Mouse (Mus musculus) limb, embryonic 10.5 days (tissue): ENCODE results near the gene Ralgapa2. TPM values are rescaled to one million over a fixed set of nuclear protein-coding genes. Genes with fewer than 3 reads are reported as not detected.

ENCODE experiments used
- DNase-seq: peaks from one replicate; pipeline ENCODE4 v3.0.0-alpha.2; 2017; ENCODE audit warnings: low spot score
- H3K27ac ChIP-seq: fragments of 300-500 bp; sonication (generic); 2 replicates; pipeline ENCODE4 v1.5.1; 2016; ENCODE audit warnings: mild to moderate bottlenecking
- H3K27me3 ChIP-seq: fragments of 300-500 bp; sonication (generic); 2 replicates; pipeline ENCODE4 v1.6.1; 2016; ENCODE audit warnings: low read depth, mild to moderate bottlenecking; ENCODE audit not compliant: poor library complexity, severe bottlenecking
- H3K36me3 ChIP-seq: fragments of 300-500 bp; sonication (generic); 2 replicates; pipeline ENCODE4 v1.6.1; 2016; ENCODE audit warnings: mild to moderate bottlenecking, moderate library complexity
- H3K4me1 ChIP-seq: fragments of 300-500 bp; sonication (generic); 2 replicates; pipeline ENCODE4 v1.6.1; 2016
- H3K4me3 ChIP-seq: fragments of 300-500 bp; sonication (generic); 2 replicates; pipeline ENCODE4 v1.5.1; 2016; ENCODE audit warnings: mild to moderate bottlenecking, moderate library complexity
- H3K9me3 ChIP-seq: fragments of 300-500 bp; sonication (generic); replicated peaks from 2 replicates; pipeline ENCODE4 v1.6.1; 2016; ENCODE audit warnings: mild to moderate bottlenecking
- WGBS: fragments of 180-500 bp; shearing (Covaris S2); methylation state at CpG from one replicate; pipeline ENCODE4 v1.1.7; 2016; 5-methylcytosine and 5-hydroxymethylcytosine counted together
- polyA plus RNA-seq: library from polyadenylated mRNA; unstranded; fragments of >200 nt; fragmentation: Nextera tagmentation; extraction: Ambion mirVana; gene quantifications from 2 replicates; pipeline ENCODE4 v1.2.1, GENCODE M21; 2016

Ralgapa2 gene
- polyA plus RNA-seq, 1 experiment from 2014 or later = 9.0 TPM

DNA sequence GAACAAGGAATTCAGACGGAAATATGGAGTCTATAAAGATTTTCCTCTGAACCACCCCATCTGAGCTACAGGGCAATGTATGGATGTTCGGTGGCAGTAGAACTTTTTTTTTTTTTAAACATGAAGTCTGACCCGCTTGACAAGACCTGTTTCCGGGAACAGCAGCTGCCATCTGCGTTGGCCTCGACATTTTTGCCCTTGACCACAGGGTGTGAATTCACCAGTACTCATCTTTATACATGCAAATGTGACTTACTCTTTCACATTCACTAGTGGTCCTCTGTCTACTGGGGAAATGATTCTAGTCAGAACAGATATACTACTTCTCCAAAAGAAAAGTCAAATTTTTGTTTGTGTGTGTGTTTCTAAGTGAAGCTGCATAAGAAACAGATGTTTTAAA lies 286.3 kb downstream of the Ralgapa2 start:
- 8% methylated on average over 6 of the region's 6 CpGs for WGBS
- H3K27me3 ChIP-seq = peaks cover 83% of the 10 kb centered on the region
- no peak for DNase-seq
- H3K9me3 ChIP-seq = no peaks in the 10 kb centered on the region
- H3K27ac ChIP-seq = no peak overlapping the region
- H3K4me3 ChIP-seq = no peak overlapping the region
- H3K36me3 ChIP-seq = no peaks in the 10 kb centered on the region
- H3K4me1 ChIP-seq = peaks cover 30% of the 10 kb centered on the region

DNA sequence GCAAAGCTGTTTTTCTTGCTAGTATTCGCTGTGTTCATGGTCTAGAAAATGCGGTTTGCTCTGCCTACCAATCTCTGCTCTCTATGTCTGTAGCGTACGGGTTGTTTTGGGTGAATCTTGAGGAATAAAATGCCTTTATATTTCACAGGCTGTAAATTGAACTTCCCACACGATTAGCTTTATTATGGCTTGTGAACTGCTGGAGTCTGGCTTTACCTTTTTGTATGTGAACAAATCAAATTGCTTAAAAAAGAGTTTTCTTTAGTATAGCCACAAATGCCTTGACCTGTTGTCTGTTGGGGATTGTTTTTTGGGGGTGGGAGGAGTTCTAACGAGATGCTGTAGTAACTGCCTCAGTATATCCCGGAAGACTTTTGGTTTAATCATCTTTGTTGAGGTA lies 288.0 kb downstream of the Ralgapa2 start:
- peaks cover 34% of the 10 kb centered on the region for H3K4me1 ChIP-seq
- no peaks in the 10 kb centered on the region for H3K36me3 ChIP-seq
- 13% methylated on average over 7 of the region's 7 CpGs for WGBS
- no peaks in the 10 kb centered on the region for H3K9me3 ChIP-seq
- H3K27me3 ChIP-seq = peaks cover 99% of the 10 kb centered on the region
- no peak overlapping the region for H3K4me3 ChIP-seq
- H3K27ac ChIP-seq = no peak overlapping the region
- DNase-seq = no peak

DNA sequence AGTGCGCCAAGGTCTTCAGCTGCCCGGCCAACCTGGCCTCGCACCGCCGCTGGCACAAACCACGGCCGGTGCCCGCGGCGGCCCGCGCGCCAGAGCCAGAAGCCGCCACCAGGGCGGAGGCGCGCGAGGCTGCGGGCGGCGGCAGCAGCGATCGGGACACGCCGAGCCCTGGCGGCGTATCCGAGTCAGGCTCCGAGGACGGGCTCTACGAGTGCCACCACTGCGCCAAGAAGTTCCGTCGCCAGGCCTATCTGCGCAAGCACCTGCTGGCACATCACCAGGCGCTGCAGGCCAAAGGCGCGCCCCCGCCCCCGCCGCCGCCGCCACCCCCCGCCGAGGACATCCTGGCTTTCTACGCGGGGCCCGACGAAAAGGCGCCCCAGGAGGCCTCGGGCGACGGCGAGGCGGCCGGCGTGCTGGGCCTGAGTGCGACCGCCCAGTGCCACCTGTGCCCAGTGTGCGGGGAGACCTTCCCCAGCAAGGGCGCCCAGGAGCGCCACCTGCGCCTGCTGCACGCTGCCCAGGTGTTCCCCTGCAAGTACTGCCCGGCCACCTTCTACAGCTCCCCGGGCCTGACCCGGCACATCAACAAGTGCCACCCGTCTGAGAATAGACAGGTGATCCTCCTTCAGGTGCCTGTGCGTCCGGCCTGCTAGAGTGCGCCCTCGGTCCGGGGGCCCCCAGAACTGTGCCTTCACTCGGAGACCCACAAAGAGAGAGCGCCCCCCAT lies 288.8 kb downstream of the Ralgapa2 start:
- H3K27me3 ChIP-seq = peaks cover 99% of the 10 kb centered on the region
- 1% methylated on average over 72 of the region's 75 CpGs for WGBS
- H3K27ac ChIP-seq = peak overlapping the region; percentile 81
- peak; percentile 66 for DNase-seq
- H3K4me3 ChIP-seq = peak overlapping the region; percentile 64
- no peaks in the 10 kb centered on the region for H3K9me3 ChIP-seq
- H3K36me3 ChIP-seq = no peaks in the 10 kb centered on the region
- H3K4me1 ChIP-seq = peaks cover 42% of the 10 kb centered on the region

DNA sequence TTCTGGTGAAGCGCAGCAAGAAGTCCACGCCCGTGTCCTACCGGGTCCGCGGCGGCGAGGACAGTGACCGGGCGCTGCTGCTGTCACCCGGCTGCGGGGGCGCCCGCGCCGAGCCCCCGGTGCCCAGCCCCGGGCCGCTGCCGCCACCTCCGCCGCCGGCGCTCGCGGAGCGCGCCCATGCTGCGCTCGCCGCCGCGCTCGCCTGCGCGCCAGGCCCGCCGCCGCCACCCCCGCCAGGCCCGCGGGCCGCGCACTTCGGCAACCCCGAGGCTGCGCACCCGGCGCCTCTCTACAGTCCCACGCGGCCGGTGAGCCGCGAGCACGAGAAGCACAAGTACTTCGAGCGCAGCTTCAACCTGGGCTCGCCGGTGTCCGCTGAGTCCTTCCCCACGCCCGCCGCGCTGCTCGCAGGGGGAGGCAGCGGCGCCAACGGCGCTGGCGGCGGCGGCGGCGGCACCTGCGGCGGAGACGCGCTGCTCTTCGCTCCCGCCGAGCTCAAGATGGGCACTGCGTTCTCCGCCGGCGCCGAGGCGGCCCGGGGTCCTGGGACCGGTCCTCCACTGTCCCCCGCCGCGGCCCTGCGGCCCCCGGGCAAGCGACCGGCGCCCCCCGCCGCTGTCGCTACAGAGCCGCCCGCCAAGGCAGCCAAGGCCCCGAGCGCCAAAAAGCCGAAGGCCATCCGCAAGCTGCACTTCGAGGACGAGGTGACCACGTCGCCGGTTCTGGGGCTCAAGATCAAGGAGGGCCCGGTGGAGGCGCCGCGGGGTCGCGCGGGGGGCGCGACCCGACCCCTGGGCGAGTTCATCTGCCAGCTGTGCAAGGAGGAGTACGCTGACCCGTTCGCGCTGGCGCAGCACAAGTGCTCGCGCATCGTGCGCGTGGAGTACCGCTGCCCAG lies 289.6 kb downstream of the Ralgapa2 start:
- H3K4me3 ChIP-seq = peak overlapping the region; percentile 64
- peaks cover 100% of the 10 kb centered on the region for H3K27me3 ChIP-seq
- no peaks in the 10 kb centered on the region for H3K36me3 ChIP-seq
- H3K9me3 ChIP-seq = no peaks in the 10 kb centered on the region
- H3K27ac ChIP-seq = peak overlapping the region; percentile 81
- DNase-seq = peak; percentile 62
- peaks cover 50% of the 10 kb centered on the region for H3K4me1 ChIP-seq
- 3% methylated on average over 133 of the region's 133 CpGs for WGBS

DNA sequence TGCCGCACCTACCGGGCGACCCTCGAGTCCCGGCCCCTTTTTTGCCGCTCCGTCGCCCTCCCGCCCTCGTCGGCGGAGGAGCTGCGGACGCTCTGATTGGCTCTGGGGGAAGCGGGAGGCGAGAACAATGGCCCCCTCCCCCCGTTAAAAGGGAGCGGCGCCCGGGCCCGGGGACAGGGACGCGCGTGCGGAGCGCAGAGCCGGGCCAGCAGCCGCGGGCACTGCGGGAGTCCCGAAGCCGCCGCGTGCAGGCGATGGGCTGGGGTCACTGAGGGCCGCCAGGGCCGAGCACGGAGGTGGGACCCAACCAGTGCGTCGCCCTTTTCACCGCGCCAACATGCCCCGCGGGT lies 290.2 kb downstream of the Ralgapa2 start:
- Histone ChIP-seq H3K27ac (peak overlapping the region; percentile 81), H3K36me3 (no peaks in the 10 kb centered on the region), H3K4me1 (peaks cover 55% of the 10 kb centered on the region), H3K4me3 (peak overlapping the region; percentile 64), H3K9me3 (no peaks in the 10 kb centered on the region), H3K27me3 (peaks cover 100% of the 10 kb centered on the region)
- DNase-seq = peak; percentile 75
- under 1% methylated on average over 44 of the region's 44 CpGs for WGBS

DNA sequence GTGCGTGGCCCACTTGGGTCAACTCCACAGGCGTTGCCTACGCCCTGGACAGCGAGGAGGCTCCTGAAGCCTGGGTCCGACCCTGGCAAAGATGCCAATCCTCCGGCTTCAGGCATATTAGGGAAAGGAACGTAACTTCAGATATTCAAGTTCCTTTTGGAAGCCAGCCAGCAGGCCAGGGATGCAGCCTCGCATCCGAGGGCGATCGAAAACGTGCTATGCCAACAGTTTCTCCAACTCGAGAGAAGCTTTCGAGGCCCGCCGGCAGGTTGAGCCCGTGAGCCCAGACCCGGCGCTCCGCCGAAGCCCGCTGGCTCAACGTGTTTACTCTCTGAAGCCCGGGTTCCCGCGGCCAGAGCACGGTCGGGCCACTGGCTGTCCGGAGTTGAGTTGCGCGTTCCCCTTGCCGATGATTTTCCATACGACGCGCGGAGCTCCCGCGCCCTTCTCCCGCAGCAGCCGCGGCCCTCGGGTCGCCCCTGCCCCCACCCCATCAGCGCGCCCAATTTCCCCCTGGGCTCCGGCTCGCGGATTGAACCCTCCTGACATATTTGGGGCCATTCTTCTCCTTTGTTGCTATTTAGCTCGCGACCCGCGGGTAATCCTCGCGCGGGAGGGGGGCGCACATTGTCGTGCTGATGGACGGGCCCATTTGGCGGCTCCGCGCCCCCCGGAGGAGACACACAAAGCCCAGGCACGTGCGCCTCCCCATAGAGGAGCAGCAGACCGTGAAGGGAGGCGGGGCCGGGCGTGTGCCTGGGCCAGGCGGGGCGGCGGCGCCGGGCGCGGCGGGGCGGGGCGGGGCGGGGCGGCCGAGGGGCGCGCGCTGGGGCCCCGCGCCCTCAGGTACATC lies 290.8 kb downstream of the Ralgapa2 start, which contains the start of gene Insm1:
Insm1 (plus strand) TSS at position 846 of the 853 bp plus-strand sequence.
- peak; percentile 80 for DNase-seq
- peaks cover 56% of the 10 kb centered on the region for H3K4me1 ChIP-seq
- no peaks in the 10 kb centered on the region for H3K36me3 ChIP-seq
- H3K4me3 ChIP-seq = peak within 1 kb of the TSS; percentile 64
- peaks cover 100% of the 10 kb centered on the region for H3K27me3 ChIP-seq
- WGBS = under 1% methylated on average over 71 of the region's 86 CpGs
- peak within 1 kb of the TSS; percentile 81 for H3K27ac ChIP-seq
- no peaks in the 10 kb centered on the region for H3K9me3 ChIP-seq

DNA sequence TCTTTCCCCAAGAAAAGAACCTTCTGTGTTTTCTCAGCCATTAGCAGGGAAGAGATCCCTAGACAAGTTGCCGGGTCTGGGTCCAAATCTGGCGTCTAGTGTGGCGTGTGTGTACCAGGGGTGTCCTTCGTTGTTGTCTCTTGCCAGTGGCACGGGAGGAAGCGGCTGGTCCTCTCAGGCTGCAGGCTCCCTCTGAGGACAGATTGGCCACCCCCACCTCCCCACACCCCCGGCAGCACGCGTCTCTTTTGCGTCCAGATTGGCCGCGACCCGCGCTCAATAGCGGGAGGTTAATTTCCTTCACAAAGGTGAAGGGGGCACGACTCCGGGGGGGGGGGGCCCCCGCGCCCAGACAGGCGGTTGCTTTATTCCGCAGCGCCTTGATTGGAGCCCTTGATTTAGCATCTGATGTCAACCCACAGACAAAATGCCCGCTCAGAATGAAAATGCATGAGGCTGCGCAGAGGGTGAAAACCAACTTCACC lies 291.5 kb downstream of the Ralgapa2 start:
- 1% methylated on average over 24 of the region's 24 CpGs for WGBS
- peaks cover 59% of the 10 kb centered on the region for H3K4me1 ChIP-seq
- no peaks in the 10 kb centered on the region for H3K9me3 ChIP-seq
- H3K27ac ChIP-seq = no peak overlapping the region
- DNase-seq = peak; percentile 52
- H3K4me3 ChIP-seq = peak overlapping the region; percentile 64
- peaks cover 100% of the 10 kb centered on the region for H3K27me3 ChIP-seq
- H3K36me3 ChIP-seq = no peaks in the 10 kb centered on the region

DNA sequence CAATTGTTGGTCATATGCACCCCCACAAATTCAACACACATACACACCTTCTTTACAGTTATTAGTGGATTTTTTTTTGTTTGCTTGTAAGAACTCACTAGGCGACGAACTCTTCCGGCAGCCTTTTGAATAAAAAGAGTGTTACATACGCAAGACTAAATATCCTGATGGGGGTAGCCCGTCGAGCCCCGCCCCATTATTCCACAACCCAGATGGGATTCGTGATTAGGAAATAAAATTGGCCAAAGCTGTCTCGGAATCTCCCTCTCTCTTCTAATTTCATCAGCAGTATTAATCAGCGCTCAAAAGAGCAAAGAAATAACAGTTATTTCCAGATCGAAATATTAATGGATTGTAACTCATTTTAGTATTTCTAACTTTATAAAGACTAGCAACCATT lies 292.4 kb downstream of the Ralgapa2 start:
- Histone ChIP-seq H3K27ac (no peak overlapping the region), H3K36me3 (no peaks in the 10 kb centered on the region), H3K9me3 (no peaks in the 10 kb centered on the region), H3K4me1 (peaks cover 60% of the 10 kb centered on the region), H3K27me3 (peaks cover 100% of the 10 kb centered on the region), H3K4me3 (no peak overlapping the region)
- DNase-seq = no peak
- WGBS = 13% methylated on average over 11 of the region's 11 CpGs

DNA sequence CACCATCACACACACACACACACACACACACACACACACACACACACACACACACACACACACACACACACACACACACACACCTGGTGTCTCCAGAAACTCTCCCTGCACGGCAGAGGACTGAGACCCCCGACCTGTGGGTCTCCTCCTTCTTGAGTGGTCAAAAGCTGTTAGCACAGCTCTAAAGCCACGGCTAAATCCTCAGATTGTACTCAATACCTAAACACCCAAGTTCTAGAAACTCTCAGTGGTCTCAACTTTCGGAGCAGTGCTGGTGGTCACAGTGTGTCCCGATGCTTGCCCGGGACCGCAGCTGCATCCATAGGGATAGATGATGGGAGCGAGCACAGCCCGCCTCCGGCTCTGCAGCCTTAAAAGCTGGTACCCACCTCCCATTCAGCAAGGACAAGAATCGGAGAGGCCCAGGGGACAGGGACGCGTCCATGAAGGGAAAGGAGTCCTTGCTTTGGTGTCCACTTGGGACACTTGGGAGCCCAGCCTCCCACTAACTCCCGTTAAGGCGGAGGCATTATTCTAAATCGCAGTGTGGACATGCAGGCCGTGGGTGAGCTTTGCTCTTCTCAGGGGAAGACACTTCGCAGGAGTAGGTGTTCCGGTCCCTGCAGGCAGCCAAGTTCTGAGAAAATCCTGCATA lies 293.1 kb downstream of the Ralgapa2 start:
- H3K4me1 ChIP-seq = peaks cover 63% of the 10 kb centered on the region
- no peaks in the 10 kb centered on the region for H3K36me3 ChIP-seq
- peak overlapping the region; percentile 42; the same call in 1 of the 2 replicates for H3K4me3 ChIP-seq
- no peaks in the 10 kb centered on the region for H3K9me3 ChIP-seq
- peak; percentile 68 for DNase-seq
- no peak overlapping the region for H3K27ac ChIP-seq
- peaks cover 97% of the 10 kb centered on the region for H3K27me3 ChIP-seq
- 2% methylated on average over 19 of the region's 19 CpGs for WGBS

DNA sequence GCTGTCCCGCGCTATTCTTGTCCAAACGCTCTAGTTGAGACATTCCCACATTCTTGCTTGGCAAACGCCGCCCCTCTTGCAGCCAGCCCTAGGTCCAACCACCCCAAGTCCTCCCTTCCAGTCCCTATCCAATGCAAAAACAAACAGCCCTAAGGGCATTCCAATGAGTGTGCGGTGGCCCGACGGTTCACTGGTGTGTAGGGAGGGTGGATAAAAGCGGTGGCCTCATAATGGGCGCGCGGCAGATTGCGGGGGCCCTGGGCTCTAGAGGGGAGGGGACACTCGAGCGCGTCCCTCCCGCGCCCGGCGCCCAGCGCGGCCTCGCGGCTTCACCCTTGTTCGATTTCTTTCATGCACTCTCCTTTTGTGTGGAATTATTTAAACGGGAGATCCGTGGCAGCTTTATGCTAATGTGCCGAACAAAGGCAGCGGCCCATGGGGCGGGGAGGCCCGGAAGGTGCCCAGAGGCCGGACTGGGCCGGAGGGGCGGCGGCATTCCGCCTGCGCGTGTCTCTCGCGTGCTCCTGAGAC lies 293.9 kb downstream of the Ralgapa2 start:
- no peaks in the 10 kb centered on the region for H3K9me3 ChIP-seq
- peak overlapping the region; percentile 42 for H3K4me3 ChIP-seq
- no peak for DNase-seq
- H3K4me1 ChIP-seq = peaks cover 57% of the 10 kb centered on the region
- H3K36me3 ChIP-seq = no peaks in the 10 kb centered on the region
- peaks cover 92% of the 10 kb centered on the region for H3K27me3 ChIP-seq
- no peak overlapping the region for H3K27ac ChIP-seq
- under 1% methylated on average over 40 of the region's 40 CpGs for WGBS

DNA sequence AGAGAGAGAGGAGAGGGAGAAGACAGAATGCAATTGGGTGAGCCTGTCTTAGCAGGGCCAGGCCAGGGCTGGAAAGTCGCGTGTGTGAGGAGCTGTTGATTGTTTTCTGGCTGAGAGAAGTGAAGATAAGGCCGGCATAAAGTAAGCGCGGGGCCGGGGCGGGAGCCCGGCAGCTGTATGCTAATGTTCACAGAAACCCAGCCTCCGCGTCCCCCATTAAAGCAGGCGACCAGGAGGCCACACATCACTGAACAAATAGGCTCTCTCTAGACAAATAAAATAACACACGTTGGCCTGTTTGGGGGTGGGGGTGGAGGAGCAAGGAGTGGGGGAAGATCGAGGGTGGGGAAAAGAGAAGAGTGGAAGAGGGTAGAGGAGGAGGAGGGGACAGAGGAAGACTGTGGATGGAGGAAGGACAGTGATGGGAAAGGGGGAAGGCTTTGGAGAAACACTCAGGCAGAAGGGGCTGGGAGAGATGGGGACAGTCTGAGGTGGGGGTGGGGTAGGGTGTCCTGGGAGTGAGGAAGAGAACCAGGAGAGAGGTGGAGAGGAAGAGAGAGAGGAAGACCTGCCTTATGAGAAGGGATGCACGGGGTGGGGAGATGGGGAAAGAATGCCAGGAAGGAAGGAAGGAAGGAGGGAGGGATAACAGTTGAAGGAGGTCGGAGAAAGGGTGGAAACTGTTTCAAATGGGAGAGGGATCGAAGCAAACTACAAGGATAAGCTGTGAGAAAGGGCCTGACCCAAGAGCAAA lies 294.7 kb downstream of the Ralgapa2 start:
- no peak overlapping the region for H3K27ac ChIP-seq
- peak; percentile 56 for DNase-seq

More for the DNA sequence above, 294.7 kb downstream of the Ralgapa2 start:
- H3K27me3 ChIP-seq = peaks cover 92% of the 10 kb centered on the region
- no peaks in the 10 kb centered on the region for H3K36me3 ChIP-seq
- H3K4me1 ChIP-seq = peaks cover 49% of the 10 kb centered on the region
- H3K4me3 ChIP-seq = peak overlapping the region; percentile 42
- no peaks in the 10 kb centered on the region for H3K9me3 ChIP-seq
- WGBS = under 1% methylated on average over 16 of the region's 16 CpGs
